15 mouse cellular contexts compared by ENCODE assay signal in the genomic region with DNA sequence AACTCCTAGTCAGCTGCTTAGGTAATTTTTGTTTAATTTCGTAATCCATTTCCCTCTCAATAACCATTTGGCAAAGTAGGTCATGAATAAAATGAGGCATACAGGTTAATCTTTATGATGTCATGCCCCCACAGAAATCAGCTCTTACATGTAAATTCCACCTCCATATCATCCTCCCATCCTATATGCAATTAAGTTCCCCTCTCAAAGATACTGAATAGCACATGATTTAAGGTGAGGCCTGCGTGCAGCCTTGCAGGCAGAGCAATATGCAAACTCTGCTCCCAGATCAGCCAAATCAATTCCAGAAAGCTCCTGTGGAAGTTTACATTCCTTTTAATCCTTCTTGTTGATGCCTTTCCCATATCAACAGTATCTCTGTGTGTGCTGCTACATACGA.
DNase-seq lines count a peak whose midpoint lies in the region; ATAC-seq lines count a peak whose summit lies in the region.
"Had no signal": no experiment of that assay in that cellular context is flagged by ENCODE, and none has a peak within 500 bp of the region (broad histone marks: within the 10 kb centered on the region; RNA-seq: fewer than 3 reads in every experiment).

No protein-coding gene starts in this region.

- H3K36me3 ChIP-seq in hindbrain, embryonic 15.5 days: no peaks in the 10 kb centered on the region
- no peaks in the 10 kb centered on the region for H3K36me3 ChIP-seq in hindbrain, embryonic 13.5 days
- no peaks in the 10 kb centered on the region for H3K36me3 ChIP-seq in lung, embryonic 16.5 days (ENCODE audit: control insufficient read depth, insufficient read depth, low read length)
- H3K36me3 ChIP-seq in intestine, embryonic 16.5 days (ENCODE audit: control insufficient read depth, insufficient read depth, low read length): no peaks in the 10 kb centered on the region
- no peaks in the 10 kb centered on the region for H3K36me3 ChIP-seq in stomach, embryonic 15.5 days
- H3K36me3 ChIP-seq: liver, embryonic 13.5 days; midbrain, embryonic 12.5 days had no signal

- no peak overlapping the region for H3K4me3 ChIP-seq in hindbrain, embryonic 15.5 days
- H3K4me3 ChIP-seq in hindbrain, embryonic 13.5 days: no peak overlapping the region
- H3K4me3 ChIP-seq in lung, embryonic 16.5 days (ENCODE audit: low read length): no peak overlapping the region
- H3K4me3 ChIP-seq in intestine, embryonic 16.5 days (ENCODE audit: low read length): no peak overlapping the region
- H3K4me3 ChIP-seq in stomach, embryonic 15.5 days (replicated peaks): no peak overlapping the region
- H3K4me3 ChIP-seq: heart, adult 2 months; liver, embryonic 13.5 days; midbrain, embryonic 12.5 days had no signal

- 63% methylated on average over 3 of the region's 3 CpGs for WGBS in hindbrain, embryonic 15.5 days
- 65% methylated on average over 3 of the region's 3 CpGs for WGBS in hindbrain, embryonic 13.5 days
- WGBS in lung, embryonic 16.5 days: 60% methylated on average over 3 of the region's 3 CpGs
- 44% methylated on average over 3 of the region's 3 CpGs for WGBS in intestine, embryonic 16.5 days
- 39% methylated on average over 3 of the region's 3 CpGs for WGBS in stomach, embryonic 15.5 days

- no peak for ATAC-seq in hindbrain, embryonic 15.5 days (ENCODE audit: low FRiP score, low read depth)
- ATAC-seq in hindbrain, embryonic 13.5 days (ENCODE audit: low FRiP score): no peak
- ATAC-seq in lung, embryonic 16.5 days (ENCODE audit: low read depth): no peak
- peak; percentile 83 for ATAC-seq in intestine, embryonic 16.5 days
- ATAC-seq in stomach, embryonic 15.5 days (ENCODE audit: insufficient read depth, low FRiP score, low read depth): peak; percentile 20; the same call in 1 of the 2 replicates
- ATAC-seq: forebrain, embryonic 14.5 days had no signal

- H3K27me3 ChIP-seq in hindbrain, embryonic 15.5 days: no peaks in the 10 kb centered on the region
- H3K27me3 ChIP-seq in hindbrain, embryonic 13.5 days: peaks cover 4% of the 10 kb centered on the region; the same call in 1 of the 2 replicates
- no peaks in the 10 kb centered on the region for H3K27me3 ChIP-seq in lung, embryonic 16.5 days (ENCODE audit: control insufficient read depth, insufficient read depth, low read depth, low read length)
- H3K27me3 ChIP-seq in intestine, embryonic 16.5 days (replicated peaks; ENCODE audit: control insufficient read depth, insufficient read depth, low read length): no peaks in the 10 kb centered on the region
- no peaks in the 10 kb centered on the region for H3K27me3 ChIP-seq in stomach, embryonic 15.5 days (replicated peaks)
- H3K27me3 ChIP-seq: liver, embryonic 13.5 days had no signal

- no peak overlapping the region for H3K9ac ChIP-seq in hindbrain, embryonic 15.5 days
- no peak overlapping the region for H3K9ac ChIP-seq in hindbrain, embryonic 13.5 days
- no peak overlapping the region for H3K9ac ChIP-seq in lung, embryonic 16.5 days (ENCODE audit: low read length)
- H3K9ac ChIP-seq in intestine, embryonic 16.5 days (ENCODE audit: low read depth, low read length): no peak overlapping the region
- no peak overlapping the region for H3K9ac ChIP-seq in stomach, embryonic 15.5 days
- H3K9ac ChIP-seq: liver, embryonic 13.5 days; midbrain, embryonic 12.5 days had no signal

- DNase-seq in lung, postnatal 25 days (ENCODE audit: low spot score): no peak
- no peak for DNase-seq in gastrocnemius, adult 18-20 months (ENCODE audit: low spot score)
- no peak for DNase-seq in frontal cortex, postnatal 25 days (ENCODE audit: low spot score in 2 of 2)
- DNase-seq: cerebellum, postnatal 10 days; heart, adult 2 months; kidney, adult 18-20 months; liver, embryonic 13.5 days; lung, postnatal 4 days had no signal

- H3K27ac ChIP-seq in hindbrain, embryonic 15.5 days (replicated peaks): 0 out of 2 replicates have a peak overlapping the region, but pooled peaks have one; percentile 2
- no peak overlapping the region; the same call in 1 of the 2 replicates for H3K27ac ChIP-seq in hindbrain, embryonic 13.5 days
- peak overlapping the region; percentile 29 for H3K27ac ChIP-seq in lung, embryonic 16.5 days (ENCODE audit: low read length)
- H3K27ac ChIP-seq in intestine, embryonic 16.5 days (ENCODE audit: low read length): peak overlapping the region; percentile 77
- H3K27ac ChIP-seq in stomach, embryonic 15.5 days: peak overlapping the region; percentile 60; the same call in 1 of the 2 replicates
- H3K27ac ChIP-seq: heart, adult 2 months; liver, embryonic 13.5 days; midbrain, embryonic 12.5 days had no signal

- H3K4me2 ChIP-seq in hindbrain, embryonic 15.5 days: no peak overlapping the region
- H3K4me2 ChIP-seq in hindbrain, embryonic 13.5 days: no peak overlapping the region
- no peak overlapping the region for H3K4me2 ChIP-seq in lung, embryonic 16.5 days (ENCODE audit: low read depth, low read length)
- no peak overlapping the region for H3K4me2 ChIP-seq in intestine, embryonic 16.5 days (ENCODE audit: low read depth, low read length)
- H3K4me2 ChIP-seq in stomach, embryonic 15.5 days: no peak overlapping the region
- H3K4me2 ChIP-seq: liver, embryonic 13.5 days; midbrain, embryonic 12.5 days had no signal

- H3K4me1 ChIP-seq in hindbrain, embryonic 15.5 days (replicated peaks): no peaks in the 10 kb centered on the region
- H3K4me1 ChIP-seq in hindbrain, embryonic 13.5 days (replicated peaks): no peaks in the 10 kb centered on the region
- no peaks in the 10 kb centered on the region for H3K4me1 ChIP-seq in lung, embryonic 16.5 days (replicated peaks; ENCODE audit: control insufficient read depth, insufficient read depth, low read length)
- peaks cover 10% of the 10 kb centered on the region; the same call in 1 of the 2 replicates for H3K4me1 ChIP-seq in intestine, embryonic 16.5 days (ENCODE audit: control insufficient read depth, insufficient read depth, low read length)
- no peaks in the 10 kb centered on the region for H3K4me1 ChIP-seq in stomach, embryonic 15.5 days
- H3K4me1 ChIP-seq: liver, embryonic 13.5 days; midbrain, embryonic 12.5 days had no signal

- no peaks in the 10 kb centered on the region for H3K9me3 ChIP-seq in hindbrain, embryonic 15.5 days
- no peaks in the 10 kb centered on the region for H3K9me3 ChIP-seq in hindbrain, embryonic 13.5 days
- H3K9me3 ChIP-seq in lung, embryonic 16.5 days (ENCODE audit: control insufficient read depth, low read length): no peaks in the 10 kb centered on the region
- no peaks in the 10 kb centered on the region for H3K9me3 ChIP-seq in intestine, embryonic 16.5 days (ENCODE audit: control insufficient read depth, low read length)
- H3K9me3 ChIP-seq in stomach, embryonic 15.5 days: no peaks in the 10 kb centered on the region
- H3K9me3 ChIP-seq: liver, embryonic 13.5 days; midbrain, embryonic 12.5 days had no signal

Comparison
In these comparisons a context has a peak if more than half of its experiments do, and no peak if none do; other contexts are left out.
1. ATAC-seq: peak in intestine, embryonic 16.5 days (single experiment) and stomach, embryonic 15.5 days (single experiment); none in hindbrain, embryonic 15.5 days (single experiment), hindbrain, embryonic 13.5 days (single experiment) and lung, embryonic 16.5 days (single experiment).